Mouse (Mus musculus) T-helper 1 cell (primary cell): ENCODE measurements around the gene Vmn1r165.
"Not testable (repeated sequence)": the region's sequence is repeated elsewhere in the genome, so short reads cannot be mapped to it uniquely, and the experiment has no call there.

Experiments
- in situ Hi-C: fragments of 300-600 bp; cut with MboI, MseI; formaldehyde crosslinking; loops from one replicate; pipeline ENCODE4 v1.15.1; 2025; ENCODE audit warnings: high pct_unique_total_duplicates

The Vmn1r165 gene

DNA sequence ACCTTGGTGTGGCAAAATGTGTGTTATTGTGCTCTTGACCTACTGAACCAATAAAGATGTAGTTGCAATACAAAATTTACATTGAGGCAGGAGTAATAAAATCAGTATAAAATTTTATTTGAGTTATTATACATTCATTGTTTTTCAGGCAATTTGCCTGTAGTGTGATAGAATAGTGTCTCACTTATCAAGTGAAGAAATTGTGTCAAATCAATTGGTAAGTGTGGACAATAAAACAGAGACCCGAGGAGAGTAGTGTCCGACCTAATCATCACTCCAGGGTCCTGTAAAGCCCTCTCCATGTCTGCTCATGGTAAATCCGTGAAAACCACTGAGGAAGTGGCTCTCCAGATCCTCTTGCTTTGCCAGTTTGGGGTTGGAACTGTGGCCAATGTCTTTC, at the start of gene Vmn1r165:
Gene Vmn1r165, plus strand, starts transcription at position 301 of the 400 bp plus-strand sequence.
- in situ Hi-C loops: not testable (repeated sequence)

DNA sequence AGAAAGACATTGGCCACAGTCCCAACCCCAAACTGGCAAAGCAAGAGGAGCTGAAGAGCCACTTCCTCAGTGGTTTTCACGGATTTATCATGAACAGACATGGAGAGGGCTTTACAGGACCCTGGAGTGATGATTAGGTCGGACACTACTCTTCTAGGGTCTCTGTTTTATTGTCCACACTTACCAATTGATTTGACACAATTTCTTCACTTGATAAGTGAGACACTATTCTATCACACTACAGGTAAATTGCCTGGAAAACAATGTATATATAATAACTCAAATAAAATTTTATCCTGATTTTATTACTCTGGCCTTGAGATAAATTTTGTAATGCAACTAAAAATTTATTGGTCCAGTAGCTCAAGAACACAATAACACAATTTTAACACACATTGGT, 34.5 kb downstream of the Vmn1r165 start, which contains the start of gene Vmn1r166:
Gene Vmn1r166, minus strand, starts transcription at position 101 of the 400 bp plus-strand sequence.
- in situ Hi-C loops: not testable (repeated sequence)
